Mouse (Mus musculus) heart, embryonic 16.5 days (tissue): Measurements from ENCODE around the gene Abl1. TPM values are rescaled to one million over a fixed set of nuclear protein-coding genes. Genes with fewer than 3 reads are reported as not detected.

ENCODE experiments used
- ATAC-seq: fragments of 200-750 bp; cut with Nextera tagmentation; replicated peaks from 2 replicates; pipeline ENCODE4 v1.8.0; 2017; ENCODE audit warnings: moderate number of reproducible peaks; ENCODE audit not compliant: insufficient read depth, low FRiP score; ENCODE audit errors: extremely low read depth
- H3K27ac ChIP-seq: fragments of 300-500 bp; sonication (generic); 2 replicates; pipeline ENCODE4 v1.5.1; 2014; ENCODE audit warnings: mild to moderate bottlenecking, low read length, control low read depth, moderate library complexity
- H3K27me3 ChIP-seq: fragments of 300-500 bp; sonication (generic); 2 replicates; pipeline ENCODE4 v1.6.1; 2014; ENCODE audit warnings: low read length, mixed read lengths; ENCODE audit not compliant: control insufficient read depth, insufficient read depth
- H3K36me3 ChIP-seq: fragments of 300-500 bp; sonication (generic); 2 replicates; pipeline ENCODE4 v1.6.1; 2014; ENCODE audit not compliant: control insufficient read depth, insufficient read depth
- H3K4me1 ChIP-seq: fragments of 300-500 bp; sonication (generic); 2 replicates; pipeline ENCODE4 v1.6.1; 2014; ENCODE audit warnings: low read length, mixed read lengths; ENCODE audit not compliant: control insufficient read depth, insufficient read depth
- H3K4me2 ChIP-seq: fragments of 300-500 bp; sonication (generic); 2 replicates; pipeline ENCODE4 v1.6.1; 2014; ENCODE audit warnings: low read depth, mild to moderate bottlenecking, control low read depth, low read length
- H3K4me3 ChIP-seq: fragments of 300-500 bp; sonication (generic); 2 replicates; pipeline ENCODE4 v1.5.1; 2014; ENCODE audit warnings: mild to moderate bottlenecking, control low read depth, low read length
- H3K9ac ChIP-seq: fragments of 300-500 bp; sonication (generic); 2 replicates; pipeline ENCODE4 v1.6.1; 2014; ENCODE audit warnings: low read length, control low read depth
- H3K9me3 ChIP-seq: fragments of 300-500 bp; sonication (generic); replicated peaks from 2 replicates; pipeline ENCODE4 v1.6.1; 2016; ENCODE audit warnings: low read length; ENCODE audit not compliant: control insufficient read depth
- whole genome bisulfite sequencing: fragments of 180-500 bp; shearing (Covaris S2); extraction: QIAGEN DNeasy Blood & Tissue Kit; methylation state at CpG from one replicate; pipeline ENCODE4 v1.1.7; 2014; 5-methylcytosine and 5-hydroxymethylcytosine counted together
- polyA plus RNA-seq: library from polyadenylated mRNA; unstranded; fragments of >200 nt; fragmentation: Nextera tagmentation; extraction: Ambion mirVana; gene quantifications from 2 replicates; pipeline ENCODE4 v1.2.1, GENCODE M21; 2015

The Abl1 gene
- polyA plus RNA-seq, 1 experiment from 2014 or later, result 24.0 TPM

DNA sequence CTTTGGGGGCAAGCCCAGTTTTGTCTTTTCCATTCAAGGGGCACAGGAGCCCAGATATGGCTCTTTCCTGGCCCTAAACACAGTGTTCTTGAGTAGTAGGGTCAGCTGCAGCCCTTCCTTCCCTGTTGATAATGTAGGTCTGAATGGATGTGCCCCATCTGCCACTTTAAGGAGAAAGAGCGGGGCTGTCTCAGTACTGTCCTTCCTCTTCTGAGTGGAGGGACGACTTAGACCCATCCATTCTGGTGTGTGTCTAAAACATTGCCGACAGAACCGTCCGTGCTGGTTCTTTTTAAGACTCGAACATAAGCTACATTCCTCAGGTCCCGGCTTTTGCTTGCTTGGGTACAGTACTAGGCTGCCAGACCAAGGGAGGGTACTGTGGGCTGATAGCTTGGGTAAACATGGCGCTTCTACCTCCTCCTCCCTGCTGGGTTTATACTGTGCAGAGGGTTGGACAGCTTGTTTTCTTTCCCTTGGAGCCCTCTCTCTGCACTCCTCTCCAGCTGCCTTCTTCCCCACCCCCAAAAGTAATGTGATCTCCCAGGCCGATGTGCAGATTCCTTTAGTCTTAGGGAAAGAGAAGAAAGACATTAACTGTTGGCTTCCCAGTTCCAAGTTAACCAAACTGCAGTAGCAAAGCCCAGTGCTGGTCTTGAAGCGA, 61.0 kb downstream of the Abl1 start:
- Histone ChIP-seq H3K4me2 (peak overlapping the region; percentile 55), H3K27ac (peak overlapping the region; percentile 83), H3K27me3 (no peaks in the 10 kb centered on the region), H3K4me1 (peaks cover 17% of the 10 kb centered on the region), H3K4me3 (peak overlapping the region; percentile 25), H3K9me3 (peaks cover 5% of the 10 kb centered on the region; the same call in 1 of the 2 replicates), H3K36me3 (0 out of 2 replicates have a peak, but pooled peaks cover 4% of the 10 kb centered on the region), H3K9ac (peak overlapping the region; percentile 54)
- 18% methylated on average over 10 of the region's 10 CpGs for WGBS
- peak; percentile 80 for ATAC-seq

DNA sequence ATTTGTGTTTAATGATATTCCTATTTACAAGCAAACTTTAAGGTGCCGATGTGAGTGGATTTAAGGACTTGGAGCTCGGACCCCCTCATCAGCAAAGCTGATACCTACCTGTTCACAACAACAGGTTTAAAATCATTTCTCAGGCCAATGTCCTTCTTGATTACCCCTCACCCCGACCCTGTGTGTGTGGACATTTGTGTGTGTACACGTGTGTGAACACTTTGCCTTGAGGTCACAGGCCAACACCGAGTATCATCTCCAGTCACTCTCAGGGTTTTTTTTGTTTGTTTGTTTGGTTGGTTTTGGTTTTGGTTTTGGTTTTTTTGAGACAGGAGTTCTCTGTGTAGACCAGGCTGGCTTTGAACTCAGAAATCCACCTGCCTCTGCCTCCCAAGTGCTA, 62.0 kb downstream of the Abl1 start:
- no peak overlapping the region for H3K4me3 ChIP-seq
- H3K27ac ChIP-seq, result no peak overlapping the region
- H3K9me3 ChIP-seq, result peaks cover 9% of the 10 kb centered on the region; the same call in 1 of the 2 replicates
- peaks cover 7% of the 10 kb centered on the region; the same call in 1 of the 2 replicates for H3K36me3 ChIP-seq
- no peaks in the 10 kb centered on the region for H3K27me3 ChIP-seq
- no peak overlapping the region for H3K4me2 ChIP-seq
- no peak for ATAC-seq
- WGBS, result 81% methylated on average over 5 of the region's 5 CpGs
- H3K9ac ChIP-seq, result no peak overlapping the region
- peaks cover 17% of the 10 kb centered on the region for H3K4me1 ChIP-seq

DNA sequence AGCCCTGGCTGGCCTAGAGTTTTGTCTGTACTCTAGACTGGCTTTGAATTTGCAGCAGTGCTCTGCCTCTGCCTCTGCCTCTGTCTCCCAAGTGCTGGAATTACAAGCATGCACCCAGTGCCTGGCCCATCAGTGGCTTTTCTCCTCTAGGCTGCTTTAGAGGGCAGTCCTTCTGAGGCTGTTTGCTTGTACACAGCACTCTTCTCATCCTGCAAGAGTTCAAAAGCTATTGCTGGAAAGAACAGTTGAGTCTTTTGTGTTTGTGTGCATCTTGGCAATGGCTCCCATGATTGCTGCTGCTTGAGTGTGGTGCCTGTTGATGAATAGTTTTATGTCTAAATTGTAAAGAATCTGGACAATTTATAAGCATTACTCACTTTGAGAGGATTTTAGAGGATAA, 69.3 kb downstream of the Abl1 start:
- Histone ChIP-seq H3K9ac (no peak overlapping the region; the same call in 1 of the 2 replicates), H3K4me3 (no peak overlapping the region), H3K27me3 (no peaks in the 10 kb centered on the region), H3K27ac (peak overlapping the region; percentile 72), H3K9me3 (peaks cover 9% of the 10 kb centered on the region; the same call in 1 of the 2 replicates), H3K36me3 (peaks cover 7% of the 10 kb centered on the region; the same call in 1 of the 2 replicates), H3K4me2 (no peak overlapping the region), H3K4me1 (peaks cover 31% of the 10 kb centered on the region)
- no peak; the same call in 1 of the 2 replicates for ATAC-seq

DNA sequence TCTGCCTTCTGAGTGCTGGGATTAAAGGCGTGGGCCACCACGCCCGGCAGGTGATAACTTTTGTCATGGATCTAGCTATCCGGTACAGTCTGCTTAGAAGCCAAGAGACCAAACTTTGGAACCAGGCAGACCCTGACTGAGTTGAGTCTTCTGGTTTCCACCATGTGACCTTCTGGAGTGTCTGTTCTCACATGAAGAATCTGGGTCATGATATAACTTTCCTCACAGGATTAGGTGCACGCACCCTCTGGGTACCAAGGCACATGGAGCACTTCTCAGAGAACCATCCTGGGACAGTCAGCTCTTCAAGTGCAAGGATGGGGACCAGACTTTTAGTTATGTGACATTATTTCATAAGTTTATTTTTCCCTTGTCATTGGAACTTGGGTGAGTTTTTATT, 70.8 kb downstream of the Abl1 start:
- no peak for ATAC-seq
- Histone ChIP-seq H3K4me3 (peak overlapping the region; percentile 66), H3K9ac (peak overlapping the region; percentile 97), H3K36me3 (peaks cover 4% of the 10 kb centered on the region; the same call in 1 of the 2 replicates), H3K4me1 (peaks cover 43% of the 10 kb centered on the region), H3K27ac (peak overlapping the region; percentile 97), H3K27me3 (no peaks in the 10 kb centered on the region), H3K4me2 (peak overlapping the region; percentile 88), H3K9me3 (peaks cover 6% of the 10 kb centered on the region; the same call in 1 of the 2 replicates)
- WGBS, result 77% methylated on average over 5 of the region's 5 CpGs

DNA sequence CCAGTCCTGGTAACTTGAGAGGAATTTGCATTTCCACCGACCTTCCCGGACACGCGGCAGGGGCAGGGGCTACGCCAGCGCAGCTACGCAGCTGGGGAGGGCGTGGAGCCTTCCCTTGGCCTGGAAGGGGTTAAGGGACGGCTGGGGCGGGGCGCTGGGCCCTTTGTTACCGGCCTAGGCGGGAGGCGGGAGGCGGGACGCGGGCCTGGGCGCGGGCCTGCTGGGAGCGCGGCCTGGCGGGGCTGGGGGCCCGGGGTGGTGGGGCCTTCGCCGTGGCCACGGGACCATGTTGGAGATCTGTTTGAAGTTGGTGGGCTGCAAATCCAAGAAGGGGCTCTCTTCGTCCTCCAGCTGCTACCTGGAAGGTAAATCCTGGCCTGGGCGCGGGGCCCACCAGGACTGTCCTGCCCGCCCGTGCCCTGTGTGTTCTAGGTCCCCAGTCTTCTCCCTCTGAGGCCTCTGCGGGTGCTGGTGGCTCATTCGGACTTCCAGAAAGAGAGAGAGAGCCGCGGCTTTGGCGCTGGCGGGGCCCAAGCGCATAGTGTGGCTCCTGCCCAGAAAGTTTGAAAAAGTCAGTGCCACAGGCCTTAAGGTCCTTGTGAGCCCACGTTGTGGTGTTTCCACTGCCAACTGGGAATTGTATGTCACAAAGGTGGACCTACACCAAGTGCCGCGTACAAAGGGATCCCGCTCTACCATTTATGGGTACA, 71.7 kb downstream of the Abl1 start:
- no peaks in the 10 kb centered on the region for H3K36me3 ChIP-seq
- H3K9me3 ChIP-seq, result no peaks in the 10 kb centered on the region
- H3K4me2 ChIP-seq, result peak overlapping the region; percentile 88
- H3K4me3 ChIP-seq, result peak overlapping the region; percentile 66
- H3K4me1 ChIP-seq, result peaks cover 52% of the 10 kb centered on the region
- H3K27ac ChIP-seq, result peak overlapping the region; percentile 97
- peak overlapping the region; percentile 97 for H3K9ac ChIP-seq
- no peaks in the 10 kb centered on the region for H3K27me3 ChIP-seq
- ATAC-seq, result peak; percentile 95
- WGBS, result under 1% methylated on average over 39 of the region's 42 CpGs

DNA sequence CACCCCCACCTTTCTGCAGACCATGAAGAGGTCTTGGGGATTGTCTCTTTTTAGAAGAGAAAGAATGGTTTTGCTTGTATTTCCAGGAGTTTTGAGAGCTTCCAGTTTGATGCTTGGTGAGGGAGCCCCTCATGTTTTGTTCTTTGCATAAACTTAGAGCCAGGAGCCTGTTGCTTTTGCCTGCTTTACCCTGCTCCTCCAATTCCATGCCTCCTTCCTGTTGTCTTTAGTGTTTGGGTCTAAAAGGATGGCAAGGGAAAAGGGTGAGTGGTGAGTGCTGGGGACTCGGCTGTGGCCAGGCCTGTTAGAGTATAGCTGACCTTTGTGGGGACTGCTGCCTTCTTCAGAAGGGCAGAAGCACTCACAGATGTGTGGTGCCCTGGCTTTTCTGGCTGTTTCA, 72.3 kb downstream of the Abl1 start:
- no peaks in the 10 kb centered on the region for H3K27me3 ChIP-seq
- peak overlapping the region; percentile 66 for H3K4me3 ChIP-seq
- H3K4me1 ChIP-seq, result peaks cover 58% of the 10 kb centered on the region
- peak overlapping the region; percentile 97 for H3K9ac ChIP-seq
- 0% methylated on average over 1 of the region's 1 CpGs for WGBS
- H3K4me2 ChIP-seq, result peak overlapping the region; percentile 88
- no peaks in the 10 kb centered on the region for H3K9me3 ChIP-seq
- ATAC-seq, result no peak
- peak overlapping the region; percentile 97 for H3K27ac ChIP-seq
- H3K36me3 ChIP-seq, result no peaks in the 10 kb centered on the region

DNA sequence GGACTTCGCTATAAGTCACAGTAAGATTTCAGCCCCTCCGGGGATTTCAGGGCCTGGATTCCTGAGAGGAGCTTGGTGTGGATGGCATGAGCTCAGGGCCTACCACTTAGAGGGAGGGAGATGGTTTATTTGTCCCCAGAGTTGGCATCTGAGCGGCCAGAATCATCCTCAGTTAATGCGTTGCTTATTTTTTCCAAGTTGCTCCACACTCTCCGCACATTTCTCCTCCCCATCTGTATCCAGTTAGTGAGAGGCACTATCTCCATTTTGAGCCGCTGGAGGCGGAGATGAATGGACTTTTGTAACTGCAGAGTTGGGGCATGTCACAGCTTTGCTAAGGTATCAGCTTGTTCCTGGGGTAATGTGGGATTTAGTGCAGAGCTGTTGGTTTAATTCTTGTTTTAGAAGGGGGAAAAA, 72.9 kb downstream of the Abl1 start:
- H3K4me1 ChIP-seq, result peaks cover 64% of the 10 kb centered on the region
- 6% methylated on average over 7 of the region's 7 CpGs for WGBS

DNA sequence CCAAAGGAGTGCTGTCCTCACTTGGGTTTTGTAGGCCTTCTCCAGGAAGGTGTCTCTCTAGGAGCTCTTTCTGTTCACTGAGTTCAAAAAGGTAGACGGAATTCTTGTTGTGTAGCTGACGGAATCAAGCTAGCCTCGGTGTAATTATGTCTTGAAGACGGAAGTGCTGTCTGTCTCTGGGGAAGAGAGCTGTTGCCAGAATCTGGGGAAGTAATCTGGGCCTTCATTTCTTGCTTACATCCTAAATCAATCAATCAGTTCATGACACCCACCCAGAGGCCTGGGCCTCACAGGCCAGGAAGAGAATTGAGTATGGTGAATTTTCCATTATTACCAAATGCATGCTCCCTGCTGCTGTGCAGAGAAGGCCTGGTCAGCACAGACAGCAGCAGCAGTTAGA, 73.4 kb downstream of the Abl1 start:
- no peak for ATAC-seq
- Histone ChIP-seq H3K27ac (peak overlapping the region; percentile 97), H3K9ac (peak overlapping the region; percentile 97), H3K36me3 (no peaks in the 10 kb centered on the region), H3K9me3 (no peaks in the 10 kb centered on the region), H3K4me1 (peaks cover 68% of the 10 kb centered on the region), H3K27me3 (no peaks in the 10 kb centered on the region), H3K4me2 (peak overlapping the region; percentile 88), H3K4me3 (peak overlapping the region; percentile 66)
- 7% methylated on average over 4 of the region's 4 CpGs for WGBS

More for the DNA sequence above, 72.9 kb downstream of the Abl1 start:
- Histone ChIP-seq H3K9me3 (no peaks in the 10 kb centered on the region), H3K27ac (peak overlapping the region; percentile 97), H3K4me2 (peak overlapping the region; percentile 88), H3K4me3 (peak overlapping the region; percentile 66), H3K9ac (peak overlapping the region; percentile 97), H3K27me3 (no peaks in the 10 kb centered on the region), H3K36me3 (no peaks in the 10 kb centered on the region)
- ATAC-seq, result no peak

DNA sequence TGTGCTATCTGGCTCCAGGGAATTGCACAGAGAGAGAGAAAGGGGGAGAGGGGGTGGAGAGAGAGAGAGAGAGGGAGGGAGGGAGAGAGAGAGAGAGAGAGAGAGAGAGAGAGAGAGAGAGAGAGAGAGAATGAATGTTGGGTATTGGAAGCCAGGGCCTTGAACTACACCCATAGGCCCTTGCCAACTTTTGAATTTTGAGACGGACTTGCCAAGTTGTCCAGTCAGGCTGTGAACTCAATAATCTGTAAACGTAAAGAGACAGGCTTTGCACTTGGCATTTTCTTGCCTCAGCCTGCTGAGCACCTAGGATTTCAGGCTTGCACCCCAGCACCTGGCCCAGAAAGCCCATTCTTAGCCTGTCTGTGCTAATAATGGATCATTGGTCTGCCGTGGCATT, 74.0 kb downstream of the Abl1 start:
- Histone ChIP-seq H3K4me2 (peak overlapping the region; percentile 88), H3K4me1 (peaks cover 67% of the 10 kb centered on the region), H3K9ac (peak overlapping the region; percentile 97), H3K9me3 (no peaks in the 10 kb centered on the region), H3K4me3 (peak overlapping the region; percentile 66), H3K27me3 (no peaks in the 10 kb centered on the region), H3K36me3 (no peaks in the 10 kb centered on the region), H3K27ac (peak overlapping the region; percentile 97)
- ATAC-seq, result no peak
- WGBS, result 23% methylated on average over 3 of the region's 3 CpGs
